Mouse (Mus musculus) intestine, embryonic 16.5 days (tissue): ENCODE data around the gene Krt9. TPM values are rescaled to one million over a fixed set of nuclear protein-coding genes. Genes with fewer than 3 reads are reported as not detected.

Experiments
- ATAC-seq: fragments of 200-750 bp; cut with Nextera tagmentation; 2 replicates; pipeline ENCODE4 v1.8.0; 2017; ENCODE audit warnings: moderate TSS enrichment, moderate library complexity
- H3K27ac ChIP-seq: fragments of 300-500 bp; sonication (generic); 2 replicates; pipeline ENCODE4 v1.5.1; 2014; ENCODE audit warnings: mild to moderate bottlenecking, low read length
- H3K27me3 ChIP-seq: fragments of 300-500 bp; sonication (generic); replicated peaks from 2 replicates; pipeline ENCODE4 v1.6.1; 2014; ENCODE audit warnings: low read length, control low read depth, mixed read lengths; ENCODE audit not compliant: control insufficient read depth, insufficient read depth
- H3K36me3 ChIP-seq: fragments of 300-500 bp; sonication (generic); 2 replicates; pipeline ENCODE4 v1.6.1; 2014; ENCODE audit warnings: low read length, control low read depth; ENCODE audit not compliant: control insufficient read depth, insufficient read depth
- H3K4me1 ChIP-seq: fragments of 300-500 bp; sonication (generic); 2 replicates; pipeline ENCODE4 v1.6.1; 2014; ENCODE audit warnings: low read length, control low read depth, mixed read lengths; ENCODE audit not compliant: control insufficient read depth, insufficient read depth
- H3K4me2 ChIP-seq: fragments of 300-500 bp; sonication (generic); 2 replicates; pipeline ENCODE4 v1.6.1; 2014; ENCODE audit warnings: low read depth, low read length, control low read depth
- H3K4me3 ChIP-seq: fragments of 300-500 bp; sonication (generic); 2 replicates; pipeline ENCODE4 v1.5.1; 2014; ENCODE audit warnings: mild to moderate bottlenecking, low read length
- H3K9ac ChIP-seq: fragments of 300-500 bp; sonication (generic); 2 replicates; pipeline ENCODE4 v1.6.1; 2014; ENCODE audit warnings: low read depth, low read length
- H3K9me3 ChIP-seq: fragments of 300-500 bp; sonication (generic); 2 replicates; pipeline ENCODE4 v1.6.1; 2016; ENCODE audit warnings: low read length, control low read depth; ENCODE audit not compliant: control insufficient read depth
- WGBS: fragments of 180-500 bp; shearing (Covaris S2); extraction: QIAGEN DNeasy Blood & Tissue Kit; methylation state at CpG from one replicate; pipeline ENCODE4 v1.1.7; 2014; 5-methylcytosine and 5-hydroxymethylcytosine counted together
- polyA plus RNA-seq: library from polyadenylated mRNA; unstranded; fragments of >200 nt; fragmentation: Nextera tagmentation; extraction: Ambion mirVana; gene quantifications from 2 replicates; pipeline ENCODE4 v1.2.1, GENCODE M21; 2015

Krt9 gene
- polyA plus RNA-seq, 1 experiment from 2014 or later = not detected

- no peak overlapping the region for H3K4me2 ChIP-seq
- H3K9ac ChIP-seq = no peak overlapping the region
- no peaks in the 10 kb centered on the region for H3K36me3 ChIP-seq
- no peak for ATAC-seq
- no peaks in the 10 kb centered on the region for H3K9me3 ChIP-seq
- no peak overlapping the region for H3K4me3 ChIP-seq
- no peaks in the 10 kb centered on the region for H3K27me3 ChIP-seq
- H3K4me1 ChIP-seq = no peaks in the 10 kb centered on the region
- 68% methylated on average over 4 of the region's 4 CpGs for WGBS
- no peak overlapping the region for H3K27ac ChIP-seq
Observed at GRCm38 (mm10) chr11:100198666-100199065, 5.6 kb upstream of the Krt9 start.

GRCm38 (mm10) chr11:100191820-100192219 is 1.2 kb downstream of the Krt9 start:
- Histone ChIP-seq H3K27ac (no peak overlapping the region), H3K4me2 (no peak overlapping the region), H3K4me1 (no peaks in the 10 kb centered on the region), H3K9me3 (no peaks in the 10 kb centered on the region), H3K9ac (no peak overlapping the region), H3K36me3 (no peaks in the 10 kb centered on the region), H3K4me3 (no peak overlapping the region), H3K27me3 (no peaks in the 10 kb centered on the region)
- no peak for ATAC-seq
- WGBS = 86% methylated on average over 3 of the region's 3 CpGs

GRCm38 (mm10) chr11:100186736-100187135 is 6.3 kb downstream of the Krt9 start:
- Histone ChIP-seq H3K9me3 (no peaks in the 10 kb centered on the region), H3K4me1 (no peaks in the 10 kb centered on the region), H3K27me3 (no peaks in the 10 kb centered on the region), H3K4me2 (no peak overlapping the region), H3K9ac (no peak overlapping the region), H3K27ac (no peak overlapping the region), H3K4me3 (no peak overlapping the region), H3K36me3 (no peaks in the 10 kb centered on the region)
- no peak for ATAC-seq
- WGBS = 83% methylated on average over 8 of the region's 8 CpGs

GRCm38 (mm10) chr11:100181725-100182124 is 11.3 kb downstream of the Krt9 start:
- no peaks in the 10 kb centered on the region for H3K36me3 ChIP-seq
- no peak overlapping the region for H3K27ac ChIP-seq
- no peak overlapping the region for H3K4me3 ChIP-seq
- H3K9me3 ChIP-seq = no peaks in the 10 kb centered on the region
- WGBS = 76% methylated on average over 7 of the region's 7 CpGs
- H3K4me2 ChIP-seq = no peak overlapping the region
- no peak overlapping the region for H3K9ac ChIP-seq
- H3K27me3 ChIP-seq = no peaks in the 10 kb centered on the region
- no peak for ATAC-seq
- no peaks in the 10 kb centered on the region for H3K4me1 ChIP-seq

- H3K9ac ChIP-seq = no peak overlapping the region
- no peaks in the 10 kb centered on the region for H3K9me3 ChIP-seq
- no peaks in the 10 kb centered on the region for H3K4me1 ChIP-seq
- H3K36me3 ChIP-seq = no peaks in the 10 kb centered on the region
- ATAC-seq = no peak
- no peak overlapping the region for H3K4me2 ChIP-seq
- no peaks in the 10 kb centered on the region for H3K27me3 ChIP-seq
- no peak overlapping the region for H3K4me3 ChIP-seq
- no peak overlapping the region for H3K27ac ChIP-seq
- WGBS = 37% methylated on average over 3 of the region's 3 CpGs
Observed at GRCm38 (mm10) chr11:100179260-100179659, 13.8 kb downstream of the Krt9 start.

- Histone ChIP-seq H3K4me3 (no peak overlapping the region), H3K9me3 (no peaks in the 10 kb centered on the region), H3K4me2 (no peak overlapping the region), H3K4me1 (no peaks in the 10 kb centered on the region), H3K9ac (no peak overlapping the region), H3K27me3 (no peaks in the 10 kb centered on the region), H3K36me3 (no peaks in the 10 kb centered on the region), H3K27ac (no peak overlapping the region)
- no peak for ATAC-seq
- WGBS = 74% methylated on average over 5 of the region's 5 CpGs
Observed at GRCm38 (mm10) chr11:100178307-100178706, 14.7 kb downstream of the Krt9 start.

- no peak overlapping the region for H3K9ac ChIP-seq
- H3K4me3 ChIP-seq = no peak overlapping the region
- H3K9me3 ChIP-seq = no peaks in the 10 kb centered on the region
- WGBS = 48% methylated on average over 9 of the region's 9 CpGs
- no peak overlapping the region for H3K4me2 ChIP-seq
- ATAC-seq = no peak
- H3K36me3 ChIP-seq = no peaks in the 10 kb centered on the region
- no peak overlapping the region for H3K27ac ChIP-seq
- H3K27me3 ChIP-seq = no peaks in the 10 kb centered on the region
- H3K4me1 ChIP-seq = no peaks in the 10 kb centered on the region
Observed at GRCm38 (mm10) chr11:100176791-100177190, 16.3 kb downstream of the Krt9 start.

- peak; percentile 61 for ATAC-seq
- peaks cover 27% of the 10 kb centered on the region for H3K4me1 ChIP-seq
- no peaks in the 10 kb centered on the region for H3K27me3 ChIP-seq
- H3K9me3 ChIP-seq = no peaks in the 10 kb centered on the region
- peak overlapping the region; percentile 38 for H3K4me2 ChIP-seq
- no peak overlapping the region for H3K4me3 ChIP-seq
- H3K27ac ChIP-seq = peak overlapping the region; percentile 76
- 21% methylated on average over 14 of the region's 14 CpGs for WGBS
- H3K9ac ChIP-seq = no peak overlapping the region
- H3K36me3 ChIP-seq = no peaks in the 10 kb centered on the region
Observed at GRCm38 (mm10) chr11:100168765-100169762, 24.0 kb downstream of the Krt9 start.

- Histone ChIP-seq H3K27ac (peak overlapping the region; percentile 76), H3K9me3 (no peaks in the 10 kb centered on the region), H3K4me1 (peaks cover 28% of the 10 kb centered on the region), H3K4me2 (peak overlapping the region; percentile 8; the same call in 1 of the 2 replicates), H3K36me3 (no peaks in the 10 kb centered on the region), H3K9ac (peak overlapping the region; percentile 6; the same call in 1 of the 2 replicates), H3K4me3 (no peak overlapping the region), H3K27me3 (no peaks in the 10 kb centered on the region)
- WGBS = 48% methylated on average over 8 of the region's 8 CpGs
- peak; percentile 74 for ATAC-seq
Observed at GRCm38 (mm10) chr11:100168071-100168470, 25.0 kb downstream of the Krt9 start.
